Mouse (Mus musculus): ENCODE measurements around the gene Chst1.

GRCm38 (mm10) chr2:92562930-92563329 is 36.6 kb upstream of the Chst1 start:
- no peak for TF ChIP-seq POLR2A (IDR thresholded peaks at IDR 0.05; ENCODE audit: low read depth, low read length)
- TF ChIP-seq CTCF (IDR thresholded peaks at IDR 0.05; ENCODE audit: borderline replicate concordance, insufficient read depth, low read length) = no peak
